Mouse (Mus musculus) cortical plate, adult 2 months (tissue): ENCODE results near the gene Car6.

Experiments used
- CTCF ChIP-seq: fragments of 200-500 bp; IDR thresholded peaks from 2 replicates; pipeline ENCODE4 v1.5.1; 2011; ENCODE audit warnings: mild to moderate bottlenecking, control low read depth, low read length; ENCODE audit not compliant: insufficient read depth; ENCODE audit errors: extremely low read depth
- POLR2A ChIP-seq: fragments of 200-500 bp; IDR thresholded peaks from 2 replicates; pipeline ENCODE4 v1.6.1; 2011; ENCODE audit warnings: mild to moderate bottlenecking, low read length, control low read depth; ENCODE audit not compliant: insufficient read depth; ENCODE audit errors: extremely low read depth

DNA sequence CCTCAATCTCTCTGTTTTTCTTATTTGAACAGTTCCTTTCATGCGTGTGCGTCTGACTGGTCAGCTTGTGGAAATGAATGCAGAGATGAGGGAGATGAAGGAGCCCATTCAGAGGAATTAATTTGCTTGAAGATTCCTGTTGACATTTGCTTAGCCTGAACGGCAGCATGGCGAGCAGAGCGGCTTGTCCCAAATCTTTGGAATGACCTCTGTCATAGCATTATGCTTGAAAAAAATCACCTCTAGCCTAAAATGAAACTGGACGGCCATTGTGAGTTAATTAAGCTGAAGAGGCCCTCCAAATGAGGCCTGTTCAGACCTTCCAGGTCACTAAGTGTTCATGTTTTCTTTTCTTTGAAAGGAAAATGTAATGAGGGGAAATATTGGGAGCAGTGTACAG lies 15.3 kb upstream of the Car6 start:
- no peak for TF ChIP-seq POLR2A
- TF ChIP-seq CTCF, result no peak
